Mouse (Mus musculus) v-Abl transformed pro-B cells (cell line): Measurements from ENCODE around the gene Scrg1.

Experiments
- in situ Hi-C, 2 experiments: fragments of 400-800 bp; cut with MboI; formaldehyde crosslinking; loops; one replicate each; pipeline ENCODE4 v1.15.1; 2025; ENCODE audit not compliant: unreplicated experiment in 2 of 2

The Scrg1 gene

DNA sequence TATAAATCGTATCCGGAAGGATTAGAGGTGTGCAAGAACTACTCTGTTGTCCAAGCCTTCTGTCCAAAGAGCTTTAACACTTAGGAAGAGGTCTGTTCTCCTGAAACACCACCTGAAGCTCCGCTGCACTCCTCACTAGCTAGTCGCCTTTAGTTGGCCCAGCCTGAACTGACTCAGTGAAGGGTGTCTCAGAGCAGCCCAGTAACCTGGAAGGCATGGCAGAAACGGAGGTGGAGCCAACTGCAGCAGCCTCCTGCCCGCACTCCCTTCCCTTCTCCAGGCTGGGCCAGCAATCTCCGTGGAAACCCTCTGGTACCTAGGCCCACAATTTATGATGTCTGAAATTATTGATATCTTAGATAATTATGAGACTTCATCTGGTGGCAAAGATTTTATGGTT, 5.0 kb upstream of the Scrg1 start:
- in situ Hi-C loops: no loop called here

- in situ Hi-C loops: no loop called here
These were observed 3.8 kb upstream of the Scrg1 start for GRCm38 (mm10) chr8:57451896-57452295.

DNA sequence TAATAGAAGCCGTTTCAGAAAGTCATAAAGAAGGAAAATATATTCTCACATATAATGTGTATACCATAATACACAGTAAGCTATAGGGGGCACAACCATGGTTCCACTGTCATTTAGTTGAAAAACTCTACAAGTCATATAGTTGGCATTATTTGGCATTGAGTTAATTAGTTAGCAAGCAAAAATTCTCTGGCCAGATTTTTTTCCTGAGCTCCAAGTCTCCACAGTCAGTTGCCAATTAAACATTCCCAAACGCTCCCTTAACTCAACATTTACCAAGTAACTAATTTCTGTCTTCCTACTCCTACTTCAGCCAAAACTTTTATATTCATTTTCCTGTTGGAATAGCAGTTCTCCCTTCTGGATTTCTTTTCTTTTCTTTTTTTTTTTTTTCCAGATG, 2.4 kb upstream of the Scrg1 start:
- in situ Hi-C loops: no loop called here

GRCm38 (mm10) chr8:57457152-57457551, 1.4 kb downstream of the Scrg1 start:
- in situ Hi-C loops: no loop called here

GRCm38 (mm10) chr8:57457942-57458341, 2.2 kb downstream of the Scrg1 start:
- in situ Hi-C loops: no loop called here

GRCm38 (mm10) chr8:57462839-57463238, 7.1 kb downstream of the Scrg1 start:
- in situ Hi-C loops: no loop called here

DNA sequence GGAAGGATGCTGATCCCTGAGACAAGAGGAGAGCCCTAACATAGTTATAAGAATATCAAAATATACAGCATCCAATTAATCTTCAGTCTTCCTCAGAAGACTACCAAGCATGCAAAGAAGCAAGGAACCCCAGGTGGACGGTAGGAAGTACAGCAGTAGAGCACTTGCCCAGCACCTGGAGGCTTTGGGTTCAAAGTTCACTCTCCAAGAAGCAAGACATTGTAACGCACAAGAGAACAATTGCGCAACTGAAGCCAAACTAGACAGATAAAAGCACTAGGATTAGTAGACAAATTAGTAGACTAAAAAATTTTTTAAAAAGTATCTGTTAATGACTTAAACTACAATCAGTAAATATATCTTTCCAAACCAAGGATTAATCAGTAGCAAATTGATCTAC, 8.0 kb downstream of the Scrg1 start:
- in situ Hi-C loops: no loop called here

GRCm38 (mm10) chr8:57468624-57469023, 12.9 kb downstream of the Scrg1 start:
- in situ Hi-C loops: no loop called here

- in situ Hi-C loops: no loop called here
These were observed 15.1 kb downstream of the Scrg1 start for GRCm38 (mm10) chr8:57470863-57471262.

- in situ Hi-C loops: no loop called here
These were observed 18.0 kb downstream of the Scrg1 start for GRCm38 (mm10) chr8:57473751-57474150.

DNA sequence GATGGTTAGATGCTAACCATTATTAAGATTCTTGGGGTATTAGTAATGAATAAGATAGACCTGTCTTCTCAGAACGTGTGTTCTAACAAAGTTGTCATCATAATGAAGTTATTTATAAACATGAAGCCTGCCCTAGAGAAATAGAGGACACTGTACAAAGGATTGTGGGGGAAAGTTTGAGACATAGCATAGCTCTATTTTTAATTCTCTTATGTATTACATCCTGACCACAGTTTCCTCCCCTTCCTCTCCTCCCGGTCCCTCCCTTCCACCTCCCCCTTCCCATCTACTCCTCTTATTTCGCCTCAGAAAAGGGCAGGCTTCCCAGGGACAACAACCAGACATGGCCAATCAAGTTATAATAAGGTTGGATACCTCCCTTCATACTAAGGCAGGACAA, 22.7 kb downstream of the Scrg1 start:
- in situ Hi-C loops: no loop called here

GRCm38 (mm10) chr8:57479700-57480099, 24.0 kb downstream of the Scrg1 start:
- in situ Hi-C loops: loop anchor here (10.0 kb wide), 1 partner anchor 175 kb away; the partner anchor contains the start of gene Galnt7 (in 2 of the 2)

GRCm38 (mm10) chr8:57480606-57481005, 24.9 kb downstream of the Scrg1 start:
- in situ Hi-C loops: loop anchor here (10.0 kb wide), 1 partner anchor 174 kb away; the partner anchor contains the start of gene Galnt7 (in 2 of the 2)

DNA sequence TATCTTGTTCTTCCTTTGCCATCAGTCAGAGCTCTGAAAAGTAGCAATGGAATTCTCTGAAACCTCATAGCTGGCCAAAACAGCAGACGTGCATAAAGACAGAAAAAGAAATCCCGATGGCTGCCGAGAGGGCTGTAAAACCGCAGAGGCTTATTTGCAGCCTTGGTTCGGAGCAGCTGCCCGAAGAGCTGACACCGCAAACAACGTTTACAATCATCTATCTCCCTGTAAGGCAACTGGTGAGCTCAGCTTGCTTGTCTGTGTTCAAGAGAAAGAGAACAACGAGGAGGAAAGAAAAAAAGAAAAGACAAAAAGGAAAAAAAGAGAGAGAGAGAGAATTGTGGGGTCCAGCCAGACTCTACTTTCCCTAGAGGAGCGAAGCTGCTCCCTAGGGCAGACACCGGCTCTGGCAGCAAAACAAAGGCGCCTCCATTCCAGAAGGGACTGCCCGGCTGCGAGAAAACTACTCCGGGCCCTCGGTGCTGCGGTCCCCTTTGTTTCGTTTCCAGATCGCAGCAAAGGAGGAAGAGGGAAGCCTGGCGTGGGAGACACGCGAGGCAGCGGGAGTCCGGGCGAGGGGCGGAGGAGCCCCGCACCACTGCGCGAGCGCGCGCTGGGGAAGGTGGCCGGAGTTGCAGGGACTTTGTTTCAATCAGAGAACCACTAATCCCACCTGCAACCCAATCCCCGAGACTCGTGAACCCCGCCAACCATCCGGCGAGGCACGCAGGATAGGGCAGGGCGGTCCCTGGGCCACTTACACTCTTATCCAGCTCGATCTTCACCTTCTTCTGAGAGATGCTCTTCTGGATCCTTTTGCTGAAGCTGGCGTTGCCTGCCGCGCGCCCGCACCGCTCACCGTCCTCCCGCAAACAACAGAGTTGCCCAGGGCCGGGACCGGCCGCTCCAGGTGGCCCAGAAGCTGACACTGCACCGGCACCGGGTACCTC, 31.0 kb downstream of the Scrg1 start:
- in situ Hi-C loops: loop anchor here (10.0 kb wide), 1 partner anchor 168 kb away; the partner anchor contains the start of gene Galnt7 (in 2 of the 2)

DNA sequence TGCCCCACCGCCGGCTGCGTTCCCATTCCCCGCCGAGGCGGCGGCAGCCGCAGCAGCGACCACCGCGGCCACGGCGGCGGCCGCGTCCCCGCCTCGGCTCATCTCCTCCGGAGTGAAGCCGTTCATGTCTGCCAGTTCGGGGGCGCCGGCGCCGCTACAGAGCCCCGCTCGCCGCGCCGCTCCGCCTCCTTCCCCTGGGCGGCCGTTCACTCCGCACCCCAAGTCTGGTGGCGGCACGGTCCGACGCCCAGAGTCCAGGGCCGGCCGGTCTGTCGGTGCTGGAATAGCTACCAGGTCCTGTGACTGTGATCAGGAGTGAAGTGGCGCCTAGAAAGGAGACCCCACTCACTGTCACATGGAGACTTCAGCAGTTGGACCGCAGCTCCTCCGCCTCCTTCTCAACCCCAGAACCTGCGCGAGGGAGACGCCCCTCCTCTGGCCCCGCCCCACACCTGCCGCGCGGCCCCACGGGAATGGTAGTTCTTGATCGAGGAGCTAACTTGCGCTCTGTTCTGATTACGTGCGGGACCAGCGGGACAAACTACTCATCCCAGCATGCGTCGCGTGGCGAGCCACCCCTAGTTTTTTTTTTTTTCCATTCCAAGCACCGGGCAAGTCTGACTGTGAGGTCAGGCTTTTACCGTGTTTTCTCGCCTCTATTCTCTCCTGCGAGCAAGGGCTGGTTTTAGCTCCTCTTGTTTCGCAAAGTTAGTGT, 31.9 kb downstream of the Scrg1 start, which contains the start of gene Sap30:
Sap30 (minus strand) TSS at position 420 of the 715 bp plus-strand sequence.
- in situ Hi-C loops: loop anchor here (10.0 kb wide), 1 partner anchor 167 kb away; the partner anchor contains the start of gene Galnt7 (in 2 of the 2)

- in situ Hi-C loops: loop anchor here (10.0 kb wide), 1 partner anchor 166 kb away; the partner anchor contains the start of gene Galnt7 (in 2 of the 2)
These were observed 32.6 kb downstream of the Scrg1 start for GRCm38 (mm10) chr8:57488312-57488765.

DNA sequence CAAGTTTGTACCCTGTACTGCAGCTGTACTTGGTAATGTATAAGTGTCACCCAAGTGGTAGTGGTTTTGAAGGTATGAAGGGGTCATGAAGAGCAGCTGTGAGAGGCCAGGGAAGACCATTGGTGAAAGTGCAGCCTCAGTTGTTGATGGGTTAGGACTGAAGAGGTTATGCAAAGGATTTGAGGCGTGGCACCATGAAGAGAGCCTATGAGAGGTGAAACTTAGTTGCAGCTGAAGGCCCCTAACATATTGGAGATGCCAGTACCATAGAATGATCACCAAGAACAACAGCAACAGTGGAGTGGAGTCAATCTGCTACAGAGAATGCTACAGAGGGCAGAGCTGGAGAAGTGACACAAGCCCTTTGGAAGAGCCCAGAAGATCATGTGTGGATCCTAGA, 33.6 kb downstream of the Scrg1 start:
- in situ Hi-C loops: loop anchor here (10.0 kb wide), 1 partner anchor 165 kb away; the partner anchor contains the start of gene Galnt7 (in 2 of the 2)

- in situ Hi-C loops: loop anchor here (10.0 kb wide), 1 partner anchor 165 kb away; the partner anchor contains the start of gene Galnt7 (in 2 of the 2)
These were observed 34.2 kb downstream of the Scrg1 start for GRCm38 (mm10) chr8:57489896-57490295.

DNA sequence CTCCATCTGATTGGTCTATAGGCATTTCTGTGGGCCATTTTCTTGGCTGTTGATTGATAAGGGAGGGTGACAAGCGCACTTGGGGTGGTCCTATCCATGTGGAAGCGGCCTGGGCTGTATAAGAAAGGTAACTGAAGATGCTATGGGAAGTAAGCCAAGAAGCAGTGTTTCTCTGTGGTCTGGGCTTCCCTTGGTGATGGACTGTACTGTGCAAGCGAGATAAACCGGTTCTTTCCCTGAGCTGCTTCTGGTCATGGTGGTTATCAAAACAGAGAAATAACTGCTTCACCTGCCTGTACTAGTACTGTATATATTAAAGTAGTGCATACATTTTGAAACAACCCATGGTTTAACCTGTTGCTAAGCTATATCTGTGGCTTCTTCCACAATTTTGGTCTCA, 36.1 kb downstream of the Scrg1 start:
- in situ Hi-C loops: no loop called here

DNA sequence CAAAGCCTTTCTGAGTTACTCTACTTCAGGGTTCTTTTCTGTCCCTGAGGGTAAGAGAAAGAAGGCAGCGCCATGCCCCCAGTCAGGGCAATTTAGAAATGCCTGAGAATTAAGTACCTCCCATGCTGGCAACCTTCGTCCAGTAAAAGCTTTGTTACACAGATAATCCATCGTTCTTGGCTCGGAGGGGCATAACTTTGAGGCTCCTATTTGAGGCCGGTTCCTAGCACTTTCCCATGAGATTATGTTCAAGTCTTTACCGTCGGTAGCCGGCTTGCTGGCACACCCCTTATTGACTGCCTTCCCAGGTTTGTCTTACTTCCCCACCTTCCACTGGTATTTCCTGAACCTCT, 42.7 kb downstream of the Scrg1 start:
- in situ Hi-C loops: no loop called here
